Mouse (Mus musculus) heart, postnatal 0 days (tissue): ENCODE results near the gene Atxn7l1. TPM values are rescaled to one million over a fixed set of nuclear protein-coding genes. Genes with fewer than 3 reads are reported as not detected.

Source experiments
- ATAC-seq: fragments of 200-750 bp; cut with Nextera tagmentation; 2 replicates; pipeline ENCODE4 v1.8.0; 2017; ENCODE audit warnings: low read depth, moderate number of reproducible peaks, moderate library complexity; ENCODE audit not compliant: insufficient read depth
- DNase-seq: peaks from one replicate; pipeline ENCODE4 v3.0.0-alpha.2; 2016; ENCODE audit warnings: low spot score
- H3K27ac ChIP-seq: fragments of 300-500 bp; sonication (generic); 2 replicates; pipeline ENCODE4 v1.5.1; 2014; ENCODE audit warnings: low read depth, mild to moderate bottlenecking
- H3K27me3 ChIP-seq: fragments of 300-500 bp; sonication (generic); 2 replicates; pipeline ENCODE4 v1.6.1; 2014; ENCODE audit warnings: low read length, mixed read lengths; ENCODE audit not compliant: control insufficient read depth, insufficient read depth
- H3K36me3 ChIP-seq: fragments of 300-500 bp; sonication (generic); replicated peaks from 2 replicates; pipeline ENCODE4 v1.6.1; 2014; ENCODE audit warnings: low read length, mixed read lengths; ENCODE audit not compliant: control insufficient read depth, insufficient read depth
- H3K4me1 ChIP-seq: fragments of 300-500 bp; sonication (generic); 2 replicates; pipeline ENCODE4 v1.6.1; 2014; ENCODE audit warnings: antibody characterized with exemption; ENCODE audit not compliant: control insufficient read depth, insufficient read depth
- H3K4me2 ChIP-seq: fragments of 300-500 bp; sonication (generic); 2 replicates; pipeline ENCODE4 v1.6.1; 2014; ENCODE audit warnings: low read depth, mild to moderate bottlenecking, low read length, moderate library complexity
- H3K4me3 ChIP-seq: fragments of 300-500 bp; sonication (generic); 2 replicates; pipeline ENCODE4 v1.5.1; 2014; ENCODE audit warnings: low read depth, low read length
- H3K9ac ChIP-seq: fragments of 300-500 bp; sonication (generic); replicated peaks from 2 replicates; pipeline ENCODE4 v1.6.1; 2014; ENCODE audit warnings: low read depth, low read length, mixed read lengths
- H3K9me3 ChIP-seq: fragments of 300-500 bp; sonication (generic); replicated peaks from 2 replicates; pipeline ENCODE4 v1.6.1; 2016; ENCODE audit warnings: low read length; ENCODE audit not compliant: control insufficient read depth
- CTCF ChIP-seq: IDR thresholded peaks from 2 replicates; pipeline ENCODE4 v1.5.1; 2016; ENCODE audit warnings: antibody characterized with exemption, control low read depth, low read depth
- EP300 ChIP-seq: IDR thresholded peaks from 2 replicates; pipeline ENCODE4 v1.6.1; 2016; ENCODE audit warnings: antibody characterized with exemption, low read depth
- WGBS: fragments of 180-500 bp; shearing (Covaris S2); extraction: QIAGEN DNeasy Blood & Tissue Kit; methylation state at CpG from one replicate; pipeline ENCODE4 v1.1.7; 2014; 5-methylcytosine and 5-hydroxymethylcytosine counted together
- polyA plus RNA-seq: library from polyadenylated mRNA; unstranded; fragments of >200 nt; fragmentation: Nextera tagmentation; extraction: Ambion mirVana; gene quantifications from 2 replicates; pipeline ENCODE4 v1.2.1, GENCODE M21; 2015
- total RNA-seq: library from RNA; depleted of rRNA; stranded (reverse); fragments of >200 nt; gene quantifications from 2 replicates; pipeline ENCODE4 v1.2.3, GENCODE M21; 2014; ENCODE audit warnings: low replicate concordance

The Atxn7l1 gene
- total and polyA plus RNA-seq, 2 experiments from 2014 or later: 4.5 to 11.1 TPM

- TF ChIP-seq EP300: no peak
- TF ChIP-seq CTCF: peak; percentile 87
- peaks cover 22% of the 10 kb centered on the region for H3K4me1 ChIP-seq
- ATAC-seq: no peak
- WGBS: 32% methylated on average over 2 of the region's 2 CpGs
- no peaks in the 10 kb centered on the region for H3K36me3 ChIP-seq
- H3K9me3 ChIP-seq: no peaks in the 10 kb centered on the region
- no peaks in the 10 kb centered on the region for H3K27me3 ChIP-seq
- DNase-seq: no peak
- no peak overlapping the region for H3K9ac ChIP-seq
- no peak overlapping the region for H3K4me2 ChIP-seq
- no peak overlapping the region for H3K4me3 ChIP-seq
- no peak overlapping the region for H3K27ac ChIP-seq
Observed at GRCm38 (mm10) chr12:33280805-33281204, 133.3 kb downstream of the Atxn7l1 start.

- TF ChIP-seq CTCF: no peak
- TF ChIP-seq EP300: no peak
Observed at GRCm38 (mm10) chr12:33284344-33284936, 136.9 kb downstream of the Atxn7l1 start.

DNA sequence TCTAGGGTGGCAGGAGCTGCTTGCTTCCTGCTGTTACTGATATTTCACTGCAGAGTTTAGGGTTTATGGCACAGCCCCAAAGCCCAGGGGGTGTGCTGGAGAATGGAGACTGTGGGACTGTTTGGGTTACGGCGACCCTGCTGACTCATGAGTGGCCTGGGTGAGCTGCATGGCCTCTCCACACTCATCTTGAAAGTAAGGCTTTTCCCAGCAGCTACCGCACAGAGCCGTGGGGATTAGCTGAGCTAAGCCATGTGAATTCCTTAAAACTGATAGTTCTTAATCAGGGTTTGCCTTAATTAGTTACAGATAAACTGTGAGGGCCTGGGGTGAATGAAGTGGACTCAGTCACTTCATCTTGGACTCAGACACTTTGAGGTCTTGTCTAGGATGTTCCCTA is 137.9 kb downstream of the Atxn7l1 start:
- Histone ChIP-seq H3K27me3 (no peaks in the 10 kb centered on the region), H3K9ac (no peak overlapping the region), H3K9me3 (no peaks in the 10 kb centered on the region), H3K4me3 (no peak overlapping the region), H3K4me2 (no peak overlapping the region), H3K36me3 (no peaks in the 10 kb centered on the region), H3K4me1 (peaks cover 37% of the 10 kb centered on the region), H3K27ac (peak overlapping the region; percentile 73)
- WGBS: 40% methylated on average over 4 of the region's 4 CpGs
- ATAC-seq (no peak), DNase-seq (no peak)
- TF ChIP-seq CTCF (no peak), EP300 (no peak)

More at GRCm38 (mm10) chr12:33284344-33284936, 136.9 kb downstream of the Atxn7l1 start:
- Histone ChIP-seq H3K27ac (no peak overlapping the region), H3K27me3 (no peaks in the 10 kb centered on the region), H3K4me2 (no peak overlapping the region), H3K9ac (no peak overlapping the region), H3K4me3 (no peak overlapping the region), H3K4me1 (peaks cover 29% of the 10 kb centered on the region), H3K36me3 (no peaks in the 10 kb centered on the region), H3K9me3 (no peaks in the 10 kb centered on the region)
- no peak for ATAC-seq
- WGBS: 73% methylated on average over 8 of the region's 8 CpGs
- no peak for DNase-seq

DNA sequence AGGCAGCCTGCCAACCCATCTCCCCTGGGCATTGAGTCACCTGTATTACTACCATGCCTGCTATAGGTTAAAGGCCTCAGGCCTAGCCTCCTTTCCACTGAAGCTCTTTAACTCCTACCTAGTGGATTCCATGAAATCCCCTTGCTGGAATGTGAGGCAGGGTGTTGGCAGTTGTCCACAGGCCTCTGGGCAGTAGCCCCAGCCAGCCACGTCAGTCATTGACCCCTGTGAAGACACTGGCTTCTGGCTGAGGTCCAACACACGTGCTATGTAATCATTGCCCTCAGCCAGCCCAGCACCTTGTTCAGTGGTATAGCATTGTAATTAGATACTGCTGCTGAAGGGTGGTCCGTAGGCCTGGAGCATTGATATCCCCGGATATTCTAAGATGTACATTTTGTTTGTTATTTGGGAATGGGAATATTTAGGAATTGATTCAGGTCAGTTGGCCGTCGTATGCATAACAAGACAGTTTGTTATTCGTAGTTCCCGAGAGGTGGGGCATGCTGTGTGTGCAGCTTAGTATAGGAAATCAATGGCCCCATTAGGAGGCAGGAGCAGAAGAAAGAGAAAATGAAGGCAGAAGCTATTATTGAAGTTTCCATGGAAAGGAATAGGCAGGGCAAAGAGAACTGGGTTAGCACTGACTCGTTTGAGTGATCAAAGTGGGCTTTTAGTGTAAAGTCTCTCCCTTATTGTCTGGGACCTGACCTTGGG is 138.6 kb downstream of the Atxn7l1 start:
- peaks cover 37% of the 10 kb centered on the region for H3K4me1 ChIP-seq
- DNase-seq (peak; percentile 84), ATAC-seq (peak; percentile 95)
- no peaks in the 10 kb centered on the region for H3K9me3 ChIP-seq
- no peak overlapping the region for H3K4me3 ChIP-seq
- no peaks in the 10 kb centered on the region for H3K27me3 ChIP-seq
- WGBS: 42% methylated on average over 9 of the region's 9 CpGs
- H3K36me3 ChIP-seq: no peaks in the 10 kb centered on the region
- peak overlapping the region; percentile 73 for H3K27ac ChIP-seq
- no peak overlapping the region for H3K9ac ChIP-seq
- H3K4me2 ChIP-seq: no peak overlapping the region
- TF ChIP-seq CTCF (no peak), EP300 (peak; percentile 79; the same call in 1 of the 2 replicates)

GRCm38 (mm10) chr12:33287686-33288085 is 140.2 kb downstream of the Atxn7l1 start:
- Histone ChIP-seq H3K27me3 (no peaks in the 10 kb centered on the region), H3K27ac (no peak overlapping the region), H3K9ac (no peak overlapping the region), H3K4me2 (no peak overlapping the region), H3K9me3 (no peaks in the 10 kb centered on the region), H3K4me1 (peaks cover 37% of the 10 kb centered on the region), H3K36me3 (no peaks in the 10 kb centered on the region), H3K4me3 (no peak overlapping the region)
- DNase-seq: no peak
- WGBS: 63% methylated on average over 3 of the region's 3 CpGs
- TF ChIP-seq EP300: no peak
- no peak for TF ChIP-seq CTCF
- ATAC-seq: no peak

DNA sequence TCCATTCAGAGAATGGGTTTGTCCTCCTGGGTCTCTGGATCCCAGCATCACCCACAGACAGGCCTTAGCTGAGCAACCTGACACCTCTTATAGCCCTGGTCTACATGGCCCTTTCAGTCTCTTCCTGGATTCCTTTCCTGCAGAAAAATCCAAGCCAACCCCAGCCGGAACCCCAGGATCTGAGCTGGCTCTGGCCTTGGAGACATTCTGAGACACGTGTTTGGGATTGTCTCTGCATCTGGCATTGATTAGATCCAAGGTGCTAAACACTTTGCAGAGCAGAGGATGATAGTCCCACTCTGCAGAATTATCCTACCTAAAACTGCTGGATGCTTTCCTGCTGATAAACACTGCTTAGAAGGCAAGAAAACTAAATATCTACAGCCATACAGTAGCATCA is 141.3 kb downstream of the Atxn7l1 start:
- no peaks in the 10 kb centered on the region for H3K9me3 ChIP-seq
- H3K36me3 ChIP-seq: no peaks in the 10 kb centered on the region
- no peak overlapping the region for H3K27ac ChIP-seq
- DNase-seq (no peak), ATAC-seq (no peak)
- no peak overlapping the region for H3K4me3 ChIP-seq
- H3K9ac ChIP-seq: no peak overlapping the region
- WGBS: 66% methylated on average over 2 of the region's 2 CpGs
- peaks cover 36% of the 10 kb centered on the region for H3K4me1 ChIP-seq
- H3K4me2 ChIP-seq: no peak overlapping the region
- H3K27me3 ChIP-seq: no peaks in the 10 kb centered on the region
- TF ChIP-seq CTCF (no peak), EP300 (no peak)
